Mouse (Mus musculus) induced T-regulatory cell, adult 2 months (primary cell): ENCODE measurements around the gene Dyrk4.

Source experiments
- DNase-seq: peaks from one replicate; pipeline ENCODE4 v3.0.0-alpha.2; 2012; ENCODE audit warnings: low read depth

The Dyrk4 gene

GRCm38 (mm10) chr6:126921111-126921881 is at the start of gene Dyrk4:
Dyrk4 (minus strand) TSS chr6:126921839.
- DNase-seq, result no peak

- no peak for DNase-seq
These were observed 44.8 kb upstream of the Dyrk4 start for GRCm38 (mm10) chr6:126966241-126967026.

- no peak for DNase-seq
These were observed 41.8 kb upstream of the Dyrk4 start for GRCm38 (mm10) chr6:126963426-126963825.

DNA sequence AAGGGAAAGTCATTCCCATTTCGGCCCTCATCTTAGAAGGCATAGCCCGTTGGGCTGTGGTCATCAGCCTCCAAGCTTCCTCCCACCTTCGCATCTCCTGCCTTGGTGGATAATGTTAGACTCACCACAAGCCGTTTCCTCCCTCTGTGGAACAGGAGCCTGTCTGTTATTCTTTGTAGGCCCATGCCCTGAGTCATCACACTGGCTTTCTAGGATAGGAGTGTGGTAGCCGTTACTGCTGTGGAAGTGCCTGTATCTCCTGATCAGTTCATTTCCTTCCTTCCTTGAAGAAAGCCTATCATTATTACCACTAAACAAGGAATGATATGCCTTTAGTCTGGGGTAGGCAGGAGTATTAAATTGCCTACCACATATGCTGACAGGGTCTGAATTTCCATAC is 41.1 kb upstream of the Dyrk4 start:
- DNase-seq, result no peak

GRCm38 (mm10) chr6:126961371-126962018 is 39.9 kb upstream of the Dyrk4 start:
- DNase-seq, result no peak

- peak; percentile 85 for DNase-seq
These were observed 34.1 kb upstream of the Dyrk4 start for GRCm38 (mm10) chr6:126955734-126956133.

DNA sequence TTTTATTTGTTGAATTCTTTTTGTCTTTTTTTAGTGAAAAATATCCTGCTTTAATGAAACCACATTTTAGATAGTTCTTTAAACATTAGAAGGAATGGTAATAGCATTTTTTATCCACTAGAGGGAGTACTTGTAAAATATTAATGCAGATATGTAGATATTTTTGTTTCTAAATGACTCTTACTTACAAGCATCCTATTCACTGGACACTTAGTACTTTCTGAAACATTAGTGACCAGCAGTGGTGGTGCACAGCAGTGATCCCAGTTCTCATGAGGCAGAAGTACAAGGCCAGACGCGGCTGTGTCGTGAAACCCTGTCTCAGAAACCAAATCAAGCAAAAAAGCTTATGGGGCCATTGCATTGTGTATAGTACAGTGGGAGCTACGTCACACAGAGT is 26.7 kb upstream of the Dyrk4 start:
- peak; percentile 42 for DNase-seq

GRCm38 (mm10) chr6:126940451-126940850 is 18.8 kb upstream of the Dyrk4 start:
- peak; percentile 64 for DNase-seq

DNA sequence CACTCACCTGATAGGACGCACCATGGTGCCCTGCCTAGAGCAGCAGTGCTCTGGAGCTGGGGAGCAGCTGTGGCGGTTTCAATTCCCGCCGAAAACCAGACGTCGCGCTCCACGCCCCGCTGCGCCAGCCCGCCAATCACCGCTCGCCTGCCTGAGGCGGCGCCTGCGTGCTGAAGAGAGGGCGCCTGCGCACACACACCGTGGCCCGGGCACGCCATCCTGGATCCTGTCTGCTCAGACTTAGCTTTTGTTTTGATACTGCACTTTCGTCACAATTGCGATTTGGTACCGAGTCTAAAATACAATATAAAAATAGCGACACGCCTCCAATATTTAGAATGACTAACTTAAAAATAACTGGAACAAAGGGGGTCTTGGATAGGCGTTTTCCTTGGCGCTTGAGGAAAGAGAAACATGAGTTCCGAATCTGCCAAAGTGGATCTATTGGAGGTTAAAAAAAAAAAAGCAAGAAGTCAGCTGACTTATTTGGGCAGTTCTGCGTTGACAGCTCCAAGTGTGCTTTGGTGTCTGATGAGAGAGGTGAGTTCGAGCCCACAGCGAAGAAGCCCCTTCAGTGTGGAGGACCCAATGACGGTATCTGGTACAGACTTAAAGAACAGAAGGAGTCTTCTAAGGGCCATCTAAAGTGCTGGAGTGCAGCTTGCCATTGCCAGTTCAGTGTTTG is 18.0 kb upstream of the Dyrk4 start, which contains the start of the genes Rad51ap1 and D6Wsu163e:
Rad51ap1 (minus strand) TSS at position 101 of the 685 bp plus-strand sequence.
D6Wsu163e (plus strand) TSS at position 476 of the 685 bp plus-strand sequence.
- peak; percentile 98 for DNase-seq

DNA sequence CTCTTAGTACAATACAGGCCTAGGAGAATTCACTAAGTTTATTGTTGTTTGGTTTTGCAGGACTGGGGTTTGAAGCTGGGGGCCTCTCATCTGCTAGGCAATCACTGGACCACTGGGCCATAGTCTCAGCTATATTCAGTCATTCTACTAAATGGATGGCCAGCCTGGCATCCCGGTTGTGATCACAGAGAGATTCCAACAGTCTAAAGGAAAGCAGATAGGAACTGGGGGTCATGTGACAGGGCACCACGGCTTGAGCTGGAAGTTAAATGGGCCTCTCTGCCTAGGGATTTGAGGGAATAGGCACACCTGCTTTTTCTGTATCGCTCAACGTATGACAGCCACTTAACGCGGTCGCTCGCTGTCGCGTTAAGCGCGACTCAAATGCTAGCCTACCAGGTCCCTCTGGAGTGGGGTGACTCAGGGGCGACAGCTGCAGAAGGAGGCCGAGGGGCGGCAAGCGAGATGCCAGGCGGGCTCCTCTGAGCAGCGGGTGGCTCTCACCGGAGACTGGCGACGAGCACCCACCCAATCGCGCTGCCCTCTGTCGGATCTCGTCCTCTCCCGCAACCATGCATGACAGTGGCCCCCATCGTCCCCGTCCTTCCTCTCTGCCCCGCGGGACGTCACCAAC is 17.3 kb upstream of the Dyrk4 start:
- DNase-seq, result no peak

- DNase-seq, result peak; percentile 55
These were observed 16.4 kb upstream of the Dyrk4 start for GRCm38 (mm10) chr6:126938047-126938446.

GRCm38 (mm10) chr6:126932896-126933295 is 11.3 kb upstream of the Dyrk4 start:
- no peak for DNase-seq

DNA sequence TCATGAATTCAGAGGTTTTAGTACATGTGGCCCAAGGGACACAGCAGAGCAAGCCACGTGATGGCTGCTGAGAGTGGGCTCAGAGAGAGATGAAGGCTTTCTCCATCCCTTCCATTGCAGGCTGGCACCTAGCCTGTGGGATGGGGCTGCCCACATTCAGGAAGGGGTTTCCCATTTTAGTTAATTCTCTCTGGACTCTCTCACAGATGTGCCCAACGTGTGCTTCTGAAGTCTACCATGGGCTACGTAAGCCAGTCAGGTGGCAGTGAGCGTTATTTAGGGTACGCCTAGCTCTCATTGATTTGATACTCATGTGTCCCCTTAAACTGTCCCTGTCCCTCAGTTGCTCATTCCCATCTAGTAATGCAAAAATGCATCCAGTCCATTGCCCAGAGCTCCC is 6.7 kb downstream of the Dyrk4 start:
- DNase-seq, result no peak

- peak; percentile 19 for DNase-seq
These were observed 10.9 kb downstream of the Dyrk4 start for GRCm38 (mm10) chr6:126910727-126911126.

GRCm38 (mm10) chr6:126907876-126908275 is 13.8 kb downstream of the Dyrk4 start:
- no peak for DNase-seq

DNA sequence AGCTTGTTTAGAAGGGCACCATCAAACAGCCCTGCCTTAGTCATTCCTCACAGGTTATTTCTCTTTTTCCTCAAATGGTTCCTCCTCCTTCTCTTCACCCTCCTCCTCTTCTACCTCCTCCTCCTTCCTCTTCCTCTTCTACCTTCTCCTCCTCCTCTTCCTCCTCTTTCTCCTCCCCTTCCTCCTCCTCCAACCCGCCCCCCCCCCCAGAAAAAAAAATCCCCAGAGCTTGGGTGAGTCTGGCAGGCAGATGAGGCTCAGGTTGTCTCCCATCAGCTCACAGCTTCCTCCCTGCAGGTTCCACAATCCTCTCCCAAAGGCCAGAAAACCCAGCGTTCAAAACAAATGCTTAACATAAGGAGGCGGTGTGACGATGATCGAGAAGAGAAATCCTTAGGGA is 14.3 kb downstream of the Dyrk4 start:
- no peak for DNase-seq

GRCm38 (mm10) chr6:126877118-126877517 is 44.5 kb downstream of the Dyrk4 start:
- DNase-seq, result no peak

GRCm38 (mm10) chr6:126852881-126853280 is 68.8 kb downstream of the Dyrk4 start, which contains the start of gene Akap3:
Akap3 (plus strand) TSS chr6:126853098.
- DNase-seq, result peak; percentile 59

GRCm38 (mm10) chr6:126848712-126849704 is 72.6 kb downstream of the Dyrk4 start, which contains the start of gene Ndufa9:
Ndufa9 (minus strand) TSS chr6:126849136.
- peak; percentile 96 for DNase-seq

DNA sequence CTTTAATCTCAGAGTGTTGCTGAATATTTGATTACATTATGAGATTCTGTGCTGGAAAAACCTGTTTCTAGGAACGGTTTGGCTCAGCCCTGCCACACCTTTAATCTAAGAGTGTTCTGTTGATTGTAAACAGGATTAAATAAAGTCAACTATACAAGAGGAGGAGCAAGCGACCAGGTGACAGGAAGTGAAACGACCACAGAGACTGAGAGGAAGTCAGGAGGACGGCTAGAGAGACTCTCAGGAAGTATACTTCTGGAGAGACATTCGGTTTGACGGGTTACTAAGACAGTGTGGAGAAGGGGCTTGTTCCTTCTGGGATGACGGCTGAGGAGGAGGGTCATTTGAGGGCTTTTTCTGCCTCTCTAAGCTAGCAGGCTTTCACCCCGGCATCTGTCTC is 85.0 kb downstream of the Dyrk4 start:
- peak; percentile 55 for DNase-seq
